Mouse (Mus musculus) bone marrow macrophage, adult 2 months (primary cell): ENCODE data around the gene H6pd.

Source experiments
- CTCF ChIP-seq: IDR thresholded peaks from 2 replicates; pipeline ENCODE4 v1.5.1; 2012; ENCODE audit warnings: low read depth, mild to moderate bottlenecking, low read length, moderate library complexity
- POLR2A ChIP-seq: IDR thresholded peaks from 2 replicates; pipeline ENCODE4 v1.6.1; 2012; ENCODE audit warnings: mild to moderate bottlenecking, low read depth, low read length, borderline replicate concordance

- TF ChIP-seq CTCF, result no peak
- no peak for TF ChIP-seq POLR2A
Observed at GRCm38 (mm10) chr4:149988931-149989556, 19.8 kb downstream of the H6pd start.
